Mouse (Mus musculus) limb, embryonic 14.5 days (tissue): ENCODE measurements around the gene Tmc6. TPM values are rescaled to one million over a fixed set of nuclear protein-coding genes. Genes with fewer than 3 reads are reported as not detected.

ENCODE experiments used
- ATAC-seq: fragments of 200-750 bp; cut with Nextera tagmentation; 2 replicates; pipeline ENCODE4 v1.8.0; 2017; ENCODE audit warnings: low read depth, moderate number of reproducible peaks, moderate TSS enrichment; ENCODE audit not compliant: low FRiP score
- DNase-seq: peaks from one replicate; pipeline ENCODE4 v3.0.0-alpha.2; 2015; ENCODE audit warnings: low spot score
- H3K27ac ChIP-seq: fragments of 300-500 bp; sonication (generic); replicated peaks from 2 replicates; pipeline ENCODE4 v1.5.1; 2014; ENCODE audit warnings: low read depth, mild to moderate bottlenecking, low read length, moderate library complexity, mixed read lengths
- H3K27me3 ChIP-seq: fragments of 300-500 bp; sonication (generic); 2 replicates; pipeline ENCODE4 v1.6.1; 2014; ENCODE audit warnings: low read length, mixed read lengths; ENCODE audit not compliant: control insufficient read depth, insufficient read depth
- H3K36me3 ChIP-seq: fragments of 300-500 bp; sonication (generic); 2 replicates; pipeline ENCODE4 v1.6.1; 2014; ENCODE audit warnings: mild to moderate bottlenecking, low read length, moderate library complexity, mixed read lengths; ENCODE audit not compliant: control insufficient read depth, insufficient read depth
- H3K4me1 ChIP-seq: fragments of 300-500 bp; sonication (generic); 2 replicates; pipeline ENCODE4 v1.6.1; 2014; ENCODE audit warnings: antibody characterized with exemption, low read length, mixed read lengths; ENCODE audit not compliant: control insufficient read depth, insufficient read depth
- H3K4me2 ChIP-seq: fragments of 300-500 bp; sonication (generic); replicated peaks from 2 replicates; pipeline ENCODE4 v1.6.1; 2014; ENCODE audit warnings: low read depth, mild to moderate bottlenecking, low read length, moderate library complexity; ENCODE audit not compliant: severe bottlenecking
- H3K4me3 ChIP-seq: fragments of 300-500 bp; sonication (generic); replicated peaks from 2 replicates; pipeline ENCODE4 v1.5.1; 2014; ENCODE audit warnings: low read length
- H3K9ac ChIP-seq: fragments of 300-500 bp; sonication (generic); 2 replicates; pipeline ENCODE4 v1.6.1; 2014; ENCODE audit warnings: mild to moderate bottlenecking, low read depth, low read length, moderate library complexity; ENCODE audit not compliant: severe bottlenecking
- H3K9me3 ChIP-seq: fragments of 300-500 bp; sonication (generic); 2 replicates; pipeline ENCODE4 v1.6.1; 2016; ENCODE audit warnings: low read length; ENCODE audit not compliant: control insufficient read depth
- POLR2A ChIP-seq: fragments of 200-500 bp; IDR thresholded peaks from 2 replicates; pipeline ENCODE4 v1.8.0; 2012; ENCODE audit warnings: inconsistent platforms, mild to moderate bottlenecking, moderate library complexity, borderline replicate concordance; ENCODE audit not compliant: insufficient read depth, insufficient read length; ENCODE audit errors: extremely low read depth
- WGBS: fragments of 180-500 bp; shearing (Covaris S2); extraction: QIAGEN DNeasy Blood & Tissue Kit; methylation state at CpG from one replicate; pipeline ENCODE4 v1.1.7; 2014; 5-methylcytosine and 5-hydroxymethylcytosine counted together
- polyA plus RNA-seq, 2 experiments: library from polyadenylated mRNA; depleted of rRNA in 1 of 2; stranded (reverse) in 1 of 2; unstranded in 1 of 2; fragments of >200 nt; fragmentation: Nextera tagmentation in 1 of 2; extraction: Ambion mirVana in 1 of 2; gene quantifications; 2 replicates each; pipeline versions ENCODE4 v1.2.1 to v1.2.3; 2012 to 2014

The Tmc6 gene
- polyA plus RNA-seq, 2 experiments = 19.0 to 28.2 TPM

- ATAC-seq (no peak), DNase-seq (no peak)
- WGBS = 10% methylated on average over 10 of the region's 10 CpGs
- Histone ChIP-seq H3K27ac (no peak overlapping the region), H3K36me3 (no peaks in the 10 kb centered on the region), H3K4me1 (peaks cover 14% of the 10 kb centered on the region), H3K9me3 (no peaks in the 10 kb centered on the region), H3K9ac (no peak overlapping the region), H3K4me3 (no peak overlapping the region), H3K27me3 (no peaks in the 10 kb centered on the region), H3K4me2 (no peak overlapping the region)
- TF ChIP-seq POLR2A = no peak
Measured at GRCm38 (mm10) chr11:117786294-117786693, 4.3 kb upstream of the Tmc6 start.

GRCm38 (mm10) chr11:117783683-117784309 lies 1.8 kb upstream of the Tmc6 start:
- H3K36me3 ChIP-seq = no peaks in the 10 kb centered on the region
- no peaks in the 10 kb centered on the region for H3K27me3 ChIP-seq
- TF ChIP-seq POLR2A = no peak
- DNase-seq (no peak), ATAC-seq (no peak)
- H3K4me3 ChIP-seq = peak overlapping the region; percentile 25
- H3K27ac ChIP-seq = no peak overlapping the region
- WGBS = 35% methylated on average over 10 of the region's 10 CpGs
- peaks cover 33% of the 10 kb centered on the region for H3K4me1 ChIP-seq
- H3K9me3 ChIP-seq = no peaks in the 10 kb centered on the region
- peak overlapping the region; percentile 56 for H3K4me2 ChIP-seq
- peak overlapping the region; percentile 52; the same call in 1 of the 2 replicates for H3K9ac ChIP-seq

- H3K27ac ChIP-seq = no peak overlapping the region
- peaks cover 35% of the 10 kb centered on the region for H3K4me1 ChIP-seq
- H3K27me3 ChIP-seq = no peaks in the 10 kb centered on the region
- peak overlapping the region; percentile 56 for H3K4me2 ChIP-seq
- peak overlapping the region; percentile 52; the same call in 1 of the 2 replicates for H3K9ac ChIP-seq
- peaks cover 4% of the 10 kb centered on the region; the same call in 1 of the 2 replicates for H3K36me3 ChIP-seq
- no peak for TF ChIP-seq POLR2A
- no peaks in the 10 kb centered on the region for H3K9me3 ChIP-seq
- DNase-seq (no peak), ATAC-seq (no peak)
- H3K4me3 ChIP-seq = peak overlapping the region; percentile 25
- WGBS = 4% methylated on average over 27 of the region's 31 CpGs
Measured at GRCm38 (mm10) chr11:117783089-117783488, 1.1 kb upstream of the Tmc6 start.

- H3K9ac ChIP-seq = peak overlapping the region; percentile 52; the same call in 1 of the 2 replicates
- WGBS = 60% methylated on average over 9 of the region's 9 CpGs
- H3K36me3 ChIP-seq = peaks cover 8% of the 10 kb centered on the region; the same call in 1 of the 2 replicates
- peak overlapping the region; percentile 56 for H3K4me2 ChIP-seq
- ATAC-seq (no peak), DNase-seq (no peak)
- no peak overlapping the region for H3K27ac ChIP-seq
- no peak for TF ChIP-seq POLR2A
- H3K4me1 ChIP-seq = peaks cover 35% of the 10 kb centered on the region
- no peaks in the 10 kb centered on the region for H3K27me3 ChIP-seq
- H3K9me3 ChIP-seq = no peaks in the 10 kb centered on the region
- H3K4me3 ChIP-seq = peak overlapping the region; percentile 25
Measured at GRCm38 (mm10) chr11:117782705-117783034, 672 bp upstream of the Tmc6 start.

- peak overlapping the region; percentile 52 for H3K4me3 ChIP-seq
- peaks cover 8% of the 10 kb centered on the region; the same call in 1 of the 2 replicates for H3K36me3 ChIP-seq
- no peak for DNase-seq
- no peak for TF ChIP-seq POLR2A
- H3K4me2 ChIP-seq = peak overlapping the region; percentile 98
- peaks cover 35% of the 10 kb centered on the region for H3K4me1 ChIP-seq
- no peaks in the 10 kb centered on the region for H3K27me3 ChIP-seq
- no peaks in the 10 kb centered on the region for H3K9me3 ChIP-seq
- ATAC-seq = no peak
- peak overlapping the region; percentile 65 for H3K27ac ChIP-seq
- no peak overlapping the region for H3K9ac ChIP-seq
- 19% methylated on average over 18 of the region's 18 CpGs for WGBS
Measured at GRCm38 (mm10) chr11:117781199-117781821, 688 bp downstream of the Tmc6 start.
